Mouse (Mus musculus): ENCODE results near the gene Fbxo41.

- no peak for TF ChIP-seq POLR2A (IDR thresholded peaks at IDR 0.05; ENCODE audit: insufficient read depth, low read depth, low read length)
- no peak for TF ChIP-seq CTCF (IDR thresholded peaks at IDR 0.05)
- TF ChIP-seq EP300 (IDR thresholded peaks at IDR 0.05; ENCODE audit: insufficient read depth, low read depth, low read length) = no peak
These were observed 71.4 kb downstream of the Fbxo41 start for GRCm38 (mm10) chr6:85431274-85431841.

Data from heart, adult 2 months (tissue).